ENCODE assay signal across 18 mouse cellular contexts in the genomic region with DNA sequence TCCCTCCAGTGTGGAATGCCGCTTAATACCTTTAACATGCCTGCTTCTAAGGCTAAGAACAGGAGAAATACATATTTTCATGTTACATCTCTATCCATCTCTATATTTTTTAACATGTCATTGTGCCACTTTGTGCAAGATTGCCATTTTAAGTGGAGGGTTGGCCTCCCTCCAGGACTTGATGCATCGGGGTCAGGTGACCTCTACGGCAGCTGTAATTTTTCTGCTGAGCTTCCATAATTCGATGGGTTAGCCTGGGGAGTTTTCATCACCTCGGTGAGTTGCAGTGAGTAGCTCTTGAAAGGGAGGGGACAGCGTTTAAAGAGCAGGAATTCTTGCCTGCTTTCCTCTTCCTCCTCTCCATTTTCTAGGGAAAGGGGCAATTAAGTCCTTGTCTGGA.
DNase-seq lines count a peak whose midpoint lies in the region; ATAC-seq and TF ChIP-seq lines count a peak whose summit lies in the region.
"Had no signal": no experiment of that assay in that cellular context is flagged by ENCODE, and none has a peak within 500 bp of the region (broad histone marks: within the 10 kb centered on the region; RNA-seq: fewer than 3 reads in every experiment).

No protein-coding gene starts in this region.

- no peak overlapping the region for H3K4me2 ChIP-seq in embryonic facial prominence, embryonic 13.5 days
- H3K4me2 ChIP-seq in lung, embryonic 14.5 days: no peak overlapping the region
- no peak overlapping the region for H3K4me2 ChIP-seq in heart, embryonic 12.5 days
- H3K4me2 ChIP-seq: embryonic facial prominence, embryonic 12.5 days; forebrain, embryonic 12.5 days; heart, embryonic 13.5 days; intestine, embryonic 15.5 days; liver, embryonic 15.5 days; midbrain, embryonic 15.5 days had no signal

- 42% methylated on average over 6 of the region's 6 CpGs for WGBS in embryonic facial prominence, embryonic 13.5 days
- WGBS in embryonic facial prominence, embryonic 10.5 days: 68% methylated on average over 6 of the region's 6 CpGs
- 28% methylated on average over 6 of the region's 6 CpGs for WGBS in lung, embryonic 14.5 days
- WGBS in heart, embryonic 12.5 days: 61% methylated on average over 6 of the region's 6 CpGs

- no peak for TF ChIP-seq CTCF in lung, embryonic 14.5 days (IDR thresholded peaks at IDR 0.05; ENCODE audit: low read depth)

- peak overlapping the region; percentile 66; the same call in 1 of the 2 replicates for H3K27ac ChIP-seq in embryonic facial prominence, embryonic 13.5 days
- H3K27ac ChIP-seq in embryonic facial prominence, embryonic 10.5 days (replicated peaks): no peak overlapping the region
- H3K27ac ChIP-seq in lung, embryonic 14.5 days (ENCODE audit: low read depth): no peak overlapping the region
- no peak overlapping the region for H3K27ac ChIP-seq in heart, embryonic 12.5 days (ENCODE audit: poor library complexity, severe bottlenecking)
- H3K27ac ChIP-seq: forebrain, embryonic 12.5 days; heart, embryonic 13.5 days; intestine, embryonic 15.5 days; kidney, postnatal 0 days; liver, embryonic 15.5 days; midbrain, embryonic 15.5 days had no signal

- no peaks in the 10 kb centered on the region for H3K27me3 ChIP-seq in embryonic facial prominence, embryonic 13.5 days
- no peaks in the 10 kb centered on the region for H3K27me3 ChIP-seq in embryonic facial prominence, embryonic 10.5 days (replicated peaks; ENCODE audit: low read depth, poor library complexity, severe bottlenecking)
- H3K27me3 ChIP-seq in lung, embryonic 14.5 days (ENCODE audit: insufficient read depth, low read length): no peaks in the 10 kb centered on the region
- no peaks in the 10 kb centered on the region for H3K27me3 ChIP-seq in heart, embryonic 12.5 days (replicated peaks)
- H3K27me3 ChIP-seq: embryonic facial prominence, embryonic 12.5 days; forebrain, embryonic 12.5 days; heart, embryonic 13.5 days; intestine, embryonic 15.5 days; liver, embryonic 15.5 days; midbrain, embryonic 15.5 days had no signal

- no peak for DNase-seq in embryonic facial prominence, embryonic 10.5 days (ENCODE audit: low spot score)
- DNase-seq in lung, embryonic 14.5 days: peak; percentile 32
- DNase-seq in lung, postnatal 36 days: no peak
- DNase-seq in MN1 (ENCODE audit: low spot score): peak; percentile 61
- DNase-seq in forelimb bud, embryonic 11.5 days (ENCODE audit: low read depth, low spot score): peak; percentile 16
- DNase-seq: adrenal gland, postnatal 10 days; cerebellum, postnatal 10 days; heart, postnatal 4 days; thymus, postnatal 25 days had no signal

- no peaks in the 10 kb centered on the region for H3K9me3 ChIP-seq in embryonic facial prominence, embryonic 13.5 days
- no peaks in the 10 kb centered on the region for H3K9me3 ChIP-seq in embryonic facial prominence, embryonic 10.5 days
- H3K9me3 ChIP-seq in lung, embryonic 14.5 days (ENCODE audit: low read depth, low read length): no peaks in the 10 kb centered on the region
- H3K9me3 ChIP-seq in heart, embryonic 12.5 days (replicated peaks): no peaks in the 10 kb centered on the region
- H3K9me3 ChIP-seq: embryonic facial prominence, embryonic 12.5 days; forebrain, embryonic 12.5 days; heart, embryonic 13.5 days; intestine, embryonic 15.5 days; liver, embryonic 15.5 days; midbrain, embryonic 15.5 days had no signal

- H3K36me3 ChIP-seq in embryonic facial prominence, embryonic 13.5 days: no peaks in the 10 kb centered on the region
- no peaks in the 10 kb centered on the region for H3K36me3 ChIP-seq in embryonic facial prominence, embryonic 10.5 days (replicated peaks)
- H3K36me3 ChIP-seq in lung, embryonic 14.5 days (ENCODE audit: insufficient read depth): no peaks in the 10 kb centered on the region
- no peaks in the 10 kb centered on the region for H3K36me3 ChIP-seq in heart, embryonic 12.5 days
- H3K36me3 ChIP-seq: embryonic facial prominence, embryonic 12.5 days; forebrain, embryonic 12.5 days; heart, embryonic 13.5 days; intestine, embryonic 15.5 days; liver, embryonic 15.5 days; midbrain, embryonic 15.5 days had no signal

- H3K4me3 ChIP-seq in embryonic facial prominence, embryonic 13.5 days: no peak overlapping the region
- no peak overlapping the region for H3K4me3 ChIP-seq in embryonic facial prominence, embryonic 10.5 days
- no peak overlapping the region for H3K4me3 ChIP-seq in lung, embryonic 14.5 days (ENCODE audit: low read depth, low read length)
- no peak overlapping the region for H3K4me3 ChIP-seq in heart, embryonic 12.5 days
- H3K4me3 ChIP-seq: embryonic facial prominence, embryonic 12.5 days; forebrain, embryonic 12.5 days; heart, embryonic 13.5 days; intestine, embryonic 15.5 days; liver, embryonic 15.5 days; midbrain, embryonic 15.5 days had no signal

- ATAC-seq in embryonic facial prominence, embryonic 13.5 days (ENCODE audit: insufficient number of reproducible peaks, insufficient read depth, low FRiP score, low TSS enrichment, low read depth): no peak
- ATAC-seq in lung, embryonic 14.5 days (ENCODE audit: insufficient read depth): no peak
- ATAC-seq in heart, embryonic 12.5 days (ENCODE audit: insufficient number of reproducible peaks, low FRiP score): no peak
- ATAC-seq: intestine, embryonic 15.5 days; midbrain, embryonic 15.5 days had no signal

- H3K4me1 ChIP-seq in embryonic facial prominence, embryonic 13.5 days: peaks cover 36% of the 10 kb centered on the region
- peaks cover 19% of the 10 kb centered on the region for H3K4me1 ChIP-seq in embryonic facial prominence, embryonic 10.5 days
- no peaks in the 10 kb centered on the region for H3K4me1 ChIP-seq in lung, embryonic 14.5 days (ENCODE audit: insufficient read depth)
- H3K4me1 ChIP-seq in heart, embryonic 12.5 days (replicated peaks): peaks cover 8% of the 10 kb centered on the region; the same call in 1 of the 2 replicates
- H3K4me1 ChIP-seq: liver, embryonic 15.5 days had no signal

- H3K9ac ChIP-seq in embryonic facial prominence, embryonic 13.5 days: no peak overlapping the region
- H3K9ac ChIP-seq in lung, embryonic 14.5 days: no peak overlapping the region
- H3K9ac ChIP-seq in heart, embryonic 12.5 days: no peak overlapping the region
- H3K9ac ChIP-seq: embryonic facial prominence, embryonic 12.5 days; forebrain, embryonic 12.5 days; heart, embryonic 13.5 days; intestine, embryonic 15.5 days; liver, embryonic 15.5 days; midbrain, embryonic 15.5 days had no signal

Comparison
In these comparisons a context has a peak if more than half of its experiments do, and no peak if none do; other contexts are left out.
1. DNase-seq: peak in lung, embryonic 14.5 days (single experiment), MN1 (single experiment) and forelimb bud, embryonic 11.5 days (single experiment); none in embryonic facial prominence, embryonic 10.5 days (single experiment) and lung, postnatal 36 days (single experiment).